Mouse (Mus musculus) adrenal gland, adult 10 weeks (tissue): Measurements from ENCODE around the gene Tpsg1. TPM values are rescaled to one million over a fixed set of nuclear protein-coding genes. Genes with fewer than 3 reads are reported as not detected.

Source experiments
- polyA plus RNA-seq: library from polyadenylated mRNA; stranded (reverse); fragments of 350-450 nt; fragmentation: Illumina TruSeq; extraction: RNeasy Lipid Tissue Mini Kit (QIAGEN cat#74804); gene quantifications from one replicate; pipeline ENCODE4 v1.2.3, GENCODE M21; 2014; ENCODE audit warnings: low read depth, low replicate concordance

The Tpsg1 gene
- polyA plus RNA-seq = not detected

GRCm38 (mm10) chr17:25368973-25369372, at the start of gene Tpsg1:
Gene Tpsg1, plus strand, starts transcription at chr17:25369273.

GRCm38 (mm10) chr17:25345462-25345861, 23.6 kb upstream of the Tpsg1 start, which contains the start of gene Tpsab1:
Gene Tpsab1, minus strand, starts transcription at chr17:25345562.

GRCm38 (mm10) chr17:25366005-25366404, 3.1 kb upstream of the Tpsg1 start, which contains the start of gene Tpsb2:
Gene Tpsb2, plus strand, starts transcription at chr17:25366305.

Other genes with a start within 250 kb of the Tpsg1 start
- not detected for gene Ptx4, start 248.5 kb upstream of the Tpsg1 start, polyA plus RNA-seq
- 5.0 TPM for gene Clcn7, start 235.9 kb upstream of the Tpsg1 start, polyA plus RNA-seq
- gene Ccdc154, start 206.8 kb upstream of the Tpsg1 start, polyA plus RNA-seq = not detected
- not detected for gene Gm38655, start 193.8 kb upstream of the Tpsg1 start, polyA plus RNA-seq
- gene BC003965, start 184.7 kb upstream of the Tpsg1 start, polyA plus RNA-seq = 26.4 TPM
- 20.4 TPM for gene Unkl, start 180.9 kb upstream of the Tpsg1 start, polyA plus RNA-seq
- 16.7 TPM for gene Gnptg, start 129.1 kb upstream of the Tpsg1 start, polyA plus RNA-seq
- gene Tsr3, start 129.1 kb upstream of the Tpsg1 start, polyA plus RNA-seq = 5.5 TPM
- gene Baiap3, start 112.9 kb upstream of the Tpsg1 start, polyA plus RNA-seq = 1.1 TPM
- 280 TPM for gene Ube2i, start 94.7 kb upstream of the Tpsg1 start, polyA plus RNA-seq
- gene Prss34, start 70.9 kb upstream of the Tpsg1 start, polyA plus RNA-seq = not detected
- not detected for gene Prss28, start 60.6 kb upstream of the Tpsg1 start, polyA plus RNA-seq
- gene Prss29, start 50.6 kb upstream of the Tpsg1 start, polyA plus RNA-seq = not detected
- not detected for gene Tpsab1, start 23.7 kb upstream of the Tpsg1 start, polyA plus RNA-seq
- gene Tpsb2, start 3.0 kb upstream of the Tpsg1 start, polyA plus RNA-seq = not detected
- 3.8 TPM for gene Cacna1h, start 64.5 kb downstream of the Tpsg1 start, polyA plus RNA-seq
- not detected for gene Tekt4, start 85.3 kb downstream of the Tpsg1 start, polyA plus RNA-seq
- not detected for gene Sstr5, start 128.0 kb downstream of the Tpsg1 start, polyA plus RNA-seq
- gene Sox8, start 201.4 kb downstream of the Tpsg1 start, polyA plus RNA-seq = 0.29 TPM
- gene Lmf1, start 209.8 kb downstream of the Tpsg1 start, polyA plus RNA-seq = 0.47 TPM